Mouse (Mus musculus): ENCODE measurements around the gene C1qbp. TPM values are rescaled to one million over a fixed set of nuclear protein-coding genes. Genes with fewer than 3 reads are reported as not detected.

The C1qbp gene
- polyA plus RNA-seq, 2 experiments, result 129 to 162 TPM

DNA sequence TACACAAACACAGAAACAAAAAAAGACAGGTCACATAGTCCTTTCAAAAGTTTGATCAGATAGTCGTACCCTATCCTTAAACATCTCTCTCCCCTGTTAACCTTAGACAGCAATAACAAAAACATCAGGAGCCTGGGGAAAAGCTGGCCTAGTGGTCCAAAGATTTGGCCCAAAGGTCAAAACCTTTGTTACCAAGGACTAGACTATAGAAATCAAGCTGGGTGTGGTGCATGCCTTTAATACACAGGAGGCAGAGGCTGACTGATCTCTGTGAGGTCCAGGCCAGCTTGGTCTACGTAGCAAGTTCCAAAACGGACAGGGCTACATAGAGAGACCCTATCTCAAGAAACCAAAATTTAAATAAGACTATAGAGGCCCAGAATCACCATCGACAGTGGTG lies 28.1 kb downstream of the C1qbp start:
- Histone ChIP-seq H3K27ac (no peak overlapping the region), H3K4me1 (replicated peaks; ENCODE audit: control insufficient read depth in 2 of 2, insufficient read depth in 2 of 2, low read length in 1 of 2) (no peaks in the 10 kb centered on the region), H3K9ac (replicated peaks) (no peak overlapping the region), H3K36me3 (replicated peaks; ENCODE audit: control insufficient read depth, insufficient read depth, low read depth) (peaks cover 83% of the 10 kb centered on the region), H3K4me2 (ENCODE audit: low read depth) (no peak overlapping the region), H3K4me3 (ENCODE audit: insufficient read depth in 1 of 2, low read depth in 2 of 2, low read length in 2 of 2) (no peak overlapping the region), H3K9me3 (ENCODE audit: control insufficient read depth, low read length) (no peaks in the 10 kb centered on the region), H3K27me3 (ENCODE audit: control insufficient read depth, insufficient read depth, low read length) (no peaks in the 10 kb centered on the region)
- no peak for TF ChIP-seq EP300 (IDR thresholded peaks at IDR 0.05; ENCODE audit: low read depth)
- no peak for ATAC-seq (ENCODE audit: insufficient read depth)
- 83% methylated on average over 4 of the region's 4 CpGs for WGBS (ENCODE audit: insufficient replicate concordance)
- no peak for DNase-seq (ENCODE audit: low read depth in 3 of 3, low spot score in 3 of 3)

DNA sequence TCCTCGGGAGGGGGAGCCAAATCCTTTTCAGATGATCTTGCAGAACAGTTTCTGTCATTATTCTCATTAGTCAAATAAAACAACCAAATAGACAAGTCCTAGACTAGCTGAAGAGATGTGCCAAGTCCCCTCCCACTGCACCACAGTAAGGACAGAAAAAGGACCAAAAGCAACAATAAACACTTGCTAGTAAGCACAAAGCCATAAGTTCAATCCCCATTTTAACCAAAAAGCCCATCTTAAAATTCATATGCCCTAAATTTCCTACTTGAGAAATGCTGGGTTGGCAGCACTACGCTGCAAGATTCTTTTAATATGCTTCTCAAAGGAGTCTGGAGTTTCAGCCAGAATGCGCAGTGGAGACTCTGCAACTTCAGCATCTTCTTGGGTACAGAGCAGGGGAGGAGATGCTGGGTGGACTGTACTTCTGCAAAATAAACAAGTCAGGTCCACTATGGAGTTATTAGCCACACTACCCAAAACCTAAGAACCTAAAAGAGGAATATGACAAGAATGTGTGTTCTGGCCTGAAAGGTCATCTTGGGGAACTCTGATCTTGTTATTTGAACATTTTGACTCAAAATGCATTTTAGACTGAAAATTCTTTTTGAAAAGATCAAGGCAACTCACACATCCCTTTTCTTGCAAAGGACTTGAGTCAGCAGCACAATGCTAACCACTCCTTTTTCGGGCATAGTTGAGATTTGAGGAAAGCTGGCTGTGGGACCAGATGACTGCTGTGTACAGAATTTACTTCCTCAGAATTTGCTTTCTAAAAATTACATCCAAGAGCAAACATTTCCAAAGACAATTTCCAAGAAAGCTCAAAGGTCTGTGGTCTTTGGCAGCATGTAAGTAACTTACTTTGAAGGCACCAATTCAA lies 37.6 kb downstream of the C1qbp start:
- H3K36me3 ChIP-seq (replicated peaks; ENCODE audit: control insufficient read depth, insufficient read depth, low read depth), result peaks cover 67% of the 10 kb centered on the region
- H3K27ac ChIP-seq, result no peak overlapping the region
- H3K9me3 ChIP-seq (ENCODE audit: control insufficient read depth, low read length), result no peaks in the 10 kb centered on the region
- H3K9ac ChIP-seq (replicated peaks), result no peak overlapping the region
- no peak overlapping the region for H3K4me2 ChIP-seq (ENCODE audit: low read depth)
- no peak for DNase-seq (ENCODE audit: low read depth in 3 of 3, low spot score in 3 of 3)
- H3K4me1 ChIP-seq (replicated peaks; ENCODE audit: control insufficient read depth in 2 of 2, insufficient read depth in 2 of 2, low read length in 1 of 2), result no peaks in the 10 kb centered on the region
- no peaks in the 10 kb centered on the region for H3K27me3 ChIP-seq (ENCODE audit: control insufficient read depth, insufficient read depth, low read length)
- TF ChIP-seq CTCF (IDR thresholded peaks at IDR 0.05; ENCODE audit: low read depth) (no peak), EP300 (IDR thresholded peaks at IDR 0.05; ENCODE audit: low read depth) (no peak)
- WGBS (ENCODE audit: insufficient replicate concordance), result 69% methylated on average over 4 of the region's 4 CpGs
- ATAC-seq (ENCODE audit: insufficient read depth), result no peak
- H3K4me3 ChIP-seq (ENCODE audit: insufficient read depth in 1 of 2, low read depth in 2 of 2, low read length in 2 of 2), result no peak overlapping the region

DNA sequence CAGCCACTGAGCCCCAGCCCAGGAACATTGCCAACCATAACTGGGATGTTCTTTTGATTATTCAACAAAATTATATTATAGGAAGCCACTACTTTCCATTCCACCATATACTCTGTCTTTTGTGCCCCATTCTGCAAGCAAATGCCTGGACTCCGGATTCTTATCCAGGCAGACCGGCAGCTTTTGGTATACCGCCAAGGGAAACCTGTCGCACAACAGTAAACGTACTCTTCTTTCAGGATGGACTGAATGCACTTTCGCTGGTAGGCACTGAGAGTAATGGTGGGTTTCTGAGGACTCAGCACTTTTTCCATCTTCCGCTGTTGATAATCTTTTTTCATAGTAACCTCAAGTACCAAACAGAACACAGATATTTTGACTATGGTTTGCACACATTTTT lies 39.2 kb downstream of the C1qbp start:
- Histone ChIP-seq H3K9ac (replicated peaks) (no peak overlapping the region), H3K9me3 (ENCODE audit: control insufficient read depth, low read length) (no peaks in the 10 kb centered on the region), H3K27ac (no peak overlapping the region), H3K4me1 (replicated peaks; ENCODE audit: control insufficient read depth in 2 of 2, insufficient read depth in 2 of 2, low read length in 1 of 2) (no peaks in the 10 kb centered on the region), H3K4me3 (ENCODE audit: insufficient read depth in 1 of 2, low read depth in 2 of 2, low read length in 2 of 2) (no peak overlapping the region), H3K36me3 (replicated peaks; ENCODE audit: control insufficient read depth, insufficient read depth, low read depth) (peaks cover 57% of the 10 kb centered on the region), H3K27me3 (ENCODE audit: control insufficient read depth, insufficient read depth, low read length) (no peaks in the 10 kb centered on the region), H3K4me2 (ENCODE audit: low read depth) (no peak overlapping the region)
- TF ChIP-seq EP300 (IDR thresholded peaks at IDR 0.05; ENCODE audit: low read depth) (no peak), CTCF (IDR thresholded peaks at IDR 0.05; ENCODE audit: low read depth) (no peak)
- DNase-seq (ENCODE audit: low read depth in 3 of 3, low spot score in 3 of 3) (no peak), ATAC-seq (ENCODE audit: insufficient read depth) (no peak)
- WGBS (ENCODE audit: insufficient replicate concordance), result 89% methylated on average over 7 of the region's 7 CpGs

DNA sequence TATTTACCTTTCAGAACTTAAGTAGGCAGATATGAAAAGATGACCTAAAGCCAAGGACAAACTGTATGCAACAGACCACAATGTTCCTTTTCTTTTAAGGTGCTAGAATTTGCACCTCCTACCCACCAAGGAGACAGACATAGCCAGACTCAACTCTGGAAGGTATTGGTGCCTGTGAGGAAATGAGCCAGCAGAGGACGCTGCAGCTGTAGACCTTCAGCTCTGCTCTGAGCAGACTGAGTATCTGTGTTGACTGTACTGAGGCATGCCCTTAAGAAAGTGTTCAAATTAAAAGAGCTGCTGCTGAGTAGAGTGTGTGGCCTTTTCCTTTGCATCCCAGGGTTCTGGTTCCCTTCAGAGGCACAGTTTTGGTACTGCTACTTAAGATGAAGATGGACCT lies 40.2 kb downstream of the C1qbp start:
- Histone ChIP-seq H3K36me3 (replicated peaks; ENCODE audit: control insufficient read depth, insufficient read depth, low read depth) (peaks cover 57% of the 10 kb centered on the region), H3K27ac (no peak overlapping the region), H3K9ac (replicated peaks) (no peak overlapping the region), H3K27me3 (ENCODE audit: control insufficient read depth, insufficient read depth, low read length) (no peaks in the 10 kb centered on the region), H3K9me3 (ENCODE audit: control insufficient read depth, low read length) (no peaks in the 10 kb centered on the region), H3K4me2 (ENCODE audit: low read depth) (no peak overlapping the region), H3K4me3 (ENCODE audit: insufficient read depth in 1 of 2, low read depth in 2 of 2, low read length in 2 of 2) (no peak overlapping the region), H3K4me1 (replicated peaks; ENCODE audit: control insufficient read depth in 2 of 2, insufficient read depth in 2 of 2, low read length in 1 of 2) (no peaks in the 10 kb centered on the region)
- no peak for ATAC-seq (ENCODE audit: insufficient read depth)
- WGBS (ENCODE audit: insufficient replicate concordance), result 79% methylated on average over 1 of the region's 1 CpGs
- no peak for DNase-seq (ENCODE audit: low read depth in 3 of 3, low spot score in 3 of 3)
- TF ChIP-seq EP300 (IDR thresholded peaks at IDR 0.05; ENCODE audit: low read depth) (no peak), CTCF (IDR thresholded peaks at IDR 0.05; ENCODE audit: low read depth) (peak; percentile 32)

DNA sequence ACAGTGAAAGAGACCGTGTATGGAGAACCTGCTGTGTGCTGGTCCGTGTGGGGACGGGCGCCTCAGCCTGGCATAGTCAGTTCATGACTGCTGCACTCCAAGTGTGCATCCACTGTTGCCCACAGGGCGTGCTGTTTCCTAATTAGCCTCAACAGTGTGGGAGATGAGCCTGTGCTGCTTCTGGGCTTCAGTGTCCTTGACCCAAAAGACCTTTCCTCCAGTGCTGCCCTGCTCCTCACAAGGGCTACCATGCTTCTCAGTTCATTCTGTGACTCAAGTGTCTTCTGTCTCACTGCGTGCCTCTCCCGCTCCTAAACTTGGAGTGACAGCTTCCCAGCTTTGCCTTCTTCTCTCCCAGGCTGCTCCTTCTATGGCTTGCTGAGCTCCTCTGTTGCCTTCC lies 47.5 kb downstream of the C1qbp start:
- no peaks in the 10 kb centered on the region for H3K9me3 ChIP-seq (ENCODE audit: control insufficient read depth, low read length)
- no peak overlapping the region for H3K4me3 ChIP-seq (ENCODE audit: insufficient read depth in 1 of 2, low read depth in 2 of 2, low read length in 2 of 2)
- ATAC-seq (ENCODE audit: insufficient read depth) (no peak), DNase-seq (ENCODE audit: low read depth in 3 of 3, low spot score in 3 of 3) (no peak)
- TF ChIP-seq CTCF (IDR thresholded peaks at IDR 0.05; ENCODE audit: low read depth) (peak; percentile 41), EP300 (IDR thresholded peaks at IDR 0.05; ENCODE audit: low read depth) (no peak)
- no peak overlapping the region for H3K27ac ChIP-seq
- no peak overlapping the region for H3K4me2 ChIP-seq (ENCODE audit: low read depth)
- no peaks in the 10 kb centered on the region for H3K4me1 ChIP-seq (replicated peaks; ENCODE audit: control insufficient read depth in 2 of 2, insufficient read depth in 2 of 2, low read length in 1 of 2)
- no peak overlapping the region for H3K9ac ChIP-seq (replicated peaks)
- H3K27me3 ChIP-seq (ENCODE audit: control insufficient read depth, insufficient read depth, low read length), result no peaks in the 10 kb centered on the region
- H3K36me3 ChIP-seq (replicated peaks; ENCODE audit: control insufficient read depth, insufficient read depth, low read depth), result peaks cover 19% of the 10 kb centered on the region
- 80% methylated on average over 7 of the region's 7 CpGs for WGBS (ENCODE audit: insufficient replicate concordance)
